Mouse (Mus musculus) bone marrow, adult 2 months (tissue): Measurements from ENCODE around the gene Epha5.

Experiments
- CTCF ChIP-seq: fragments of 200-500 bp; IDR thresholded peaks from 2 replicates; pipeline ENCODE4 v1.5.1; 2011; ENCODE audit warnings: low read length, control low read depth; ENCODE audit not compliant: control insufficient read depth, insufficient read depth
- POLR2A ChIP-seq: fragments of 200-500 bp; IDR thresholded peaks from 2 replicates; pipeline ENCODE4 v1.6.1; 2011; ENCODE audit warnings: low read depth, mild to moderate bottlenecking, control low read depth, low read length, borderline replicate concordance; ENCODE audit not compliant: control insufficient read depth

- TF ChIP-seq POLR2A (no peak), CTCF (no peak)
Observed at GRCm38 (mm10) chr5:84317839-84318238, 99.3 kb downstream of the Epha5 start.
